8 mouse cellular contexts compared by ENCODE assay signal in genomic region chr7:28812436-28812835, GRCm38 (mm10). TPM values are rescaled to one million over a fixed set of nuclear protein-coding genes. Genes with fewer than 3 reads are reported as not detected.
DNase-seq lines count a peak whose midpoint lies in the region; ATAC-seq and TF ChIP-seq lines count a peak whose summit lies in the region.

No protein-coding gene starts in this region.

- H3K4me1 ChIP-seq in neural tube, embryonic 11.5 days (ENCODE audit: control insufficient read depth, insufficient read depth, low read length) = peaks cover 24% of the 10 kb centered on the region
- peaks cover 38% of the 10 kb centered on the region for H3K4me1 ChIP-seq in forebrain, embryonic 16.5 days (replicated peaks; ENCODE audit: control insufficient read depth, insufficient read depth, low read length)
- H3K4me1 ChIP-seq in limb, embryonic 15.5 days = peaks cover 45% of the 10 kb centered on the region
- peaks cover 12% of the 10 kb centered on the region for H3K4me1 ChIP-seq in testis, adult 2 months (ENCODE audit: control insufficient read depth, insufficient read depth, low read length)

- H3K4me2 ChIP-seq in neural tube, embryonic 11.5 days (ENCODE audit: low read depth) = peak overlapping the region; percentile 77
- peak overlapping the region; percentile 94 for H3K4me2 ChIP-seq in forebrain, embryonic 16.5 days (ENCODE audit: low read length)
- peak overlapping the region; percentile 63 for H3K4me2 ChIP-seq in limb, embryonic 15.5 days

- H3K4me3 ChIP-seq in neural tube, embryonic 11.5 days (ENCODE audit: low read depth, low read length) = peak overlapping the region; percentile 82
- peak overlapping the region; percentile 92 for H3K4me3 ChIP-seq in forebrain, embryonic 16.5 days (replicated peaks; ENCODE audit: low read length)
- H3K4me3 ChIP-seq in limb, embryonic 15.5 days = peak overlapping the region; percentile 76
- H3K4me3 ChIP-seq in testis, adult 2 months (ENCODE audit: control insufficient read depth, low read depth, low read length) = peak overlapping the region; percentile 93

- TF ChIP-seq CTCF in testis, adult 2 months (IDR thresholded peaks at IDR 0.05; ENCODE audit: control insufficient read depth, insufficient read depth, insufficient replicate concordance, low read depth, low read length) = no peak

- 76% methylated on average over 4 of the region's 4 CpGs for WGBS in neural tube, embryonic 11.5 days
- 63% methylated on average over 4 of the region's 4 CpGs for WGBS in forebrain, embryonic 16.5 days
- WGBS in limb, embryonic 15.5 days = 56% methylated on average over 4 of the region's 4 CpGs

- no peak overlapping the region for H3K27ac ChIP-seq in neural tube, embryonic 11.5 days (ENCODE audit: low read depth, low read length)
- no peak overlapping the region for H3K27ac ChIP-seq in forebrain, embryonic 16.5 days (ENCODE audit: low read length)
- peak overlapping the region; percentile 98 for H3K27ac ChIP-seq in limb, embryonic 15.5 days
- H3K27ac ChIP-seq in testis, adult 2 months (ENCODE audit: control insufficient read depth, insufficient read depth, low read depth, low read length) = peak overlapping the region; percentile 77

- TF ChIP-seq POLR2A in testis, adult 2 months (IDR thresholded peaks at IDR 0.05; ENCODE audit: control insufficient read depth, low read depth, low read length) = no peak

- H3K27me3 ChIP-seq in neural tube, embryonic 11.5 days (ENCODE audit: control insufficient read depth, insufficient read depth, low read length) = no peaks in the 10 kb centered on the region
- no peaks in the 10 kb centered on the region for H3K27me3 ChIP-seq in forebrain, embryonic 16.5 days (replicated peaks; ENCODE audit: control insufficient read depth, insufficient read depth, low read length)
- H3K27me3 ChIP-seq in limb, embryonic 15.5 days = no peaks in the 10 kb centered on the region
- H3K27me3 ChIP-seq in testis, adult 2 months (ENCODE audit: control insufficient read depth, insufficient read depth, low read length) = no peaks in the 10 kb centered on the region

- ATAC-seq in neural tube, embryonic 11.5 days (ENCODE audit: insufficient read depth, low FRiP score, low TSS enrichment) = no peak
- no peak for ATAC-seq in forebrain, embryonic 16.5 days
- ATAC-seq in limb, embryonic 15.5 days (ENCODE audit: insufficient number of reproducible peaks, low FRiP score, low TSS enrichment, low read depth) = no peak
- no peak for ATAC-seq in CD4-positive, CD25-positive, alpha-beta regulatory T cell, adult 4 months

- no peaks in the 10 kb centered on the region for H3K9me3 ChIP-seq in neural tube, embryonic 11.5 days (ENCODE audit: control insufficient read depth, low read length)
- no peaks in the 10 kb centered on the region for H3K9me3 ChIP-seq in forebrain, embryonic 16.5 days (ENCODE audit: control insufficient read depth, low read length)
- H3K9me3 ChIP-seq in limb, embryonic 15.5 days = no peaks in the 10 kb centered on the region

- H3K36me3 ChIP-seq in neural tube, embryonic 11.5 days (ENCODE audit: control insufficient read depth, insufficient read depth, low read length) = peaks cover 35% of the 10 kb centered on the region
- H3K36me3 ChIP-seq in forebrain, embryonic 16.5 days (ENCODE audit: control insufficient read depth, insufficient read depth) = peaks cover 39% of the 10 kb centered on the region
- peaks cover 53% of the 10 kb centered on the region for H3K36me3 ChIP-seq in limb, embryonic 15.5 days
- peaks cover 9% of the 10 kb centered on the region for H3K36me3 ChIP-seq in testis, adult 2 months (ENCODE audit: control insufficient read depth, insufficient read depth, low read length)

- DNase-seq in neural tube, embryonic 11.5 days (ENCODE audit: low spot score) = no peak
- no peak for DNase-seq in neural tube, embryonic 10.5 days (ENCODE audit: extremely low spot score, low spot score)
- DNase-seq in embryo, embryonic 9.5 days (ENCODE audit: extremely low spot score) = no peak
- DNase-seq in ovary, postnatal 36 days (ENCODE audit: low spot score) = no peak

- peak overlapping the region; percentile 96 for H3K9ac ChIP-seq in neural tube, embryonic 11.5 days (ENCODE audit: low read length)
- H3K9ac ChIP-seq in forebrain, embryonic 16.5 days (replicated peaks; ENCODE audit: low read depth, low read length) = peak overlapping the region; percentile 56; the same call in 1 of the 2 replicates
- peak overlapping the region; percentile 39; the same call in 1 of the 2 replicates for H3K9ac ChIP-seq in limb, embryonic 15.5 days

RNA-seq across cellular contexts. Expression of gene Hnrnpl, which starts 4.1 kb away (rescaled TPM):
- 320 and 326 TPM in 2 replicates for polyA plus RNA-seq in neural tube, embryonic 11.5 days (2014; fragmentation: Nextera tagmentation; extraction: Ambion mirVana)
- 185 and 203 TPM in 2 replicates for polyA plus RNA-seq in forebrain, embryonic 16.5 days (2015; fragmentation: Nextera tagmentation; extraction: Ambion mirVana)
- polyA plus RNA-seq in limb, embryonic 15.5 days (2015; fragmentation: Nextera tagmentation; extraction: Ambion mirVana) = 201 and 221 TPM in 2 replicates
- 162 and 200 TPM in 2 replicates for polyA plus RNA-seq in testis, adult 2 months (2012; rRNA removed)
- 100 to 1,000 TPM; 181 to 326 TPM for polyA plus RNA-seq in CD4-positive, CD25-positive, alpha-beta regulatory T cell, adult 4 months (2017; shearing (Covaris generic))

RNA-seq across cellular contexts. Expression of gene Ech1, which starts 12.6 kb away (rescaled TPM):
- polyA plus RNA-seq in neural tube, embryonic 11.5 days (2014; fragmentation: Nextera tagmentation; extraction: Ambion mirVana) = 88.7 and 90.9 TPM in 2 replicates
- polyA plus RNA-seq in forebrain, embryonic 16.5 days (2015; fragmentation: Nextera tagmentation; extraction: Ambion mirVana) = 87.1 and 97.7 TPM in 2 replicates
- 217 and 232 TPM in 2 replicates for polyA plus RNA-seq in limb, embryonic 15.5 days (2015; fragmentation: Nextera tagmentation; extraction: Ambion mirVana)
- 124 and 147 TPM in 2 replicates for polyA plus RNA-seq in testis, adult 2 months (2012; rRNA removed)
- polyA plus RNA-seq in CD4-positive, CD25-positive, alpha-beta regulatory T cell, adult 4 months (2017; shearing (Covaris generic)) = 100 to 1,000 TPM; 198 to 237 TPM

RNA-seq across cellular contexts. Expression of gene Lgals4, which starts 21.2 kb away (rescaled TPM):
- polyA plus RNA-seq in neural tube, embryonic 11.5 days (2014; fragmentation: Nextera tagmentation; extraction: Ambion mirVana) = 1.5 and 1.8 TPM in 2 replicates
- 5.2 and 5.7 TPM in 2 replicates for polyA plus RNA-seq in forebrain, embryonic 16.5 days (2015; fragmentation: Nextera tagmentation; extraction: Ambion mirVana)
- 11.6 and 13.8 TPM in 2 replicates for polyA plus RNA-seq in limb, embryonic 15.5 days (2015; fragmentation: Nextera tagmentation; extraction: Ambion mirVana)
- 13.8 and 17.5 TPM in 2 replicates for polyA plus RNA-seq in testis, adult 2 months (2012; rRNA removed)
- polyA plus RNA-seq in CD4-positive, CD25-positive, alpha-beta regulatory T cell, adult 4 months (2017; shearing (Covaris generic)) = 10 to 100 TPM; 28.0 to 57.1 TPM

RNA-seq across cellular contexts. Expression of gene Rinl, which starts 23.7 kb away (rescaled TPM):
- polyA plus RNA-seq in neural tube, embryonic 11.5 days (2014; fragmentation: Nextera tagmentation; extraction: Ambion mirVana) = 2.6 and 2.8 TPM in 2 replicates
- 1.2 and 1.3 TPM in 2 replicates for polyA plus RNA-seq in forebrain, embryonic 16.5 days (2015; fragmentation: Nextera tagmentation; extraction: Ambion mirVana)
- 4.7 and 5.6 TPM in 2 replicates for polyA plus RNA-seq in limb, embryonic 15.5 days (2015; fragmentation: Nextera tagmentation; extraction: Ambion mirVana)
- 1.1 and 1.6 TPM in 2 replicates for polyA plus RNA-seq in testis, adult 2 months (2012; rRNA removed)
- 100 to 1,000 TPM; 197 to 273 TPM for polyA plus RNA-seq in CD4-positive, CD25-positive, alpha-beta regulatory T cell, adult 4 months (2017; shearing (Covaris generic))

RNA-seq across cellular contexts. Expression of gene Nfkbib, which starts 45.1 kb away (rescaled TPM):
- 49.7 and 57.3 TPM in 2 replicates for polyA plus RNA-seq in neural tube, embryonic 11.5 days (2014; fragmentation: Nextera tagmentation; extraction: Ambion mirVana)
- polyA plus RNA-seq in forebrain, embryonic 16.5 days (2015; fragmentation: Nextera tagmentation; extraction: Ambion mirVana) = 58.8 and 62.1 TPM in 2 replicates
- 41.5 and 49.2 TPM in 2 replicates for polyA plus RNA-seq in limb, embryonic 15.5 days (2015; fragmentation: Nextera tagmentation; extraction: Ambion mirVana)
- polyA plus RNA-seq in testis, adult 2 months (2012; rRNA removed) = 134 and 152 TPM in 2 replicates
- 10 to 100 TPM; 54.3 to 56.8 TPM for polyA plus RNA-seq in CD4-positive, CD25-positive, alpha-beta regulatory T cell, adult 4 months (2017; shearing (Covaris generic))

Comparison
In these comparisons a context has a peak if more than half of its experiments do, and no peak if none do; other contexts are left out.
1. H3K27ac ChIP-seq: peak in limb, embryonic 15.5 days (single experiment) and testis, adult 2 months (single experiment); none in neural tube, embryonic 11.5 days (single experiment) and forebrain, embryonic 16.5 days (single experiment).
2. H3K9ac ChIP-seq: peak in every context shown above with its lines; median percentile 96 in neural tube, embryonic 11.5 days; 56 in forebrain, embryonic 16.5 days; 39 in limb, embryonic 15.5 days.
3. Peak in every context shown above with its lines, with median percentiles within 50 percentile points of each other: H3K4me2 ChIP-seq and H3K4me3 ChIP-seq.